Mouse (Mus musculus): Measurements from ENCODE around the gene Selenbp1. TPM values are rescaled to one million over a fixed set of nuclear protein-coding genes. Genes with fewer than 3 reads are reported as not detected.

The Selenbp1 gene
- total RNA-seq, 2 experiments from 2014 or later, result 53.7 to 58.5 TPM

- DNase-seq, result no peak
- intact Hi-C loops (cut with DNase I), result no loop called here
Observed at GRCm38 (mm10) chr3:94972552-94972951, 39.7 kb downstream of the Selenbp1 start.

GRCm38 (mm10) chr3:94973620-94974019 lies 40.8 kb downstream of the Selenbp1 start:
- intact Hi-C loops (cut with DNase I), result loop anchor here (2.0 kb wide), 1 partner anchor 19 kb away; the partner anchor contains the start of gene Rfx5
- no peak for DNase-seq

- DNase-seq, result no peak
- intact Hi-C loops (cut with DNase I), result loop anchor here (2.0 kb wide), 1 partner anchor 19 kb away; the partner anchor contains the start of gene Rfx5
Observed at GRCm38 (mm10) chr3:94974026-94974527, 41.2 kb downstream of the Selenbp1 start.

GRCm38 (mm10) chr3:94974528-94975422 lies 41.9 kb downstream of the Selenbp1 start, which contains the start of gene Pi4kb:
Pi4kb (plus strand) TSS chr3:94974731.
- DNase-seq, result peak; percentile 93 to 94
- intact Hi-C loops (cut with DNase I), result loop anchor here (2.0 kb wide), 1 partner anchor 20 kb away; the partner anchor contains the start of gene Rfx5

GRCm38 (mm10) chr3:94984312-94984711 lies 51.5 kb downstream of the Selenbp1 start:
- no peak for DNase-seq
- intact Hi-C loops (cut with DNase I), result no loop called here

- no peak for DNase-seq
- intact Hi-C loops (cut with DNase I), result no loop called here
Observed at GRCm38 (mm10) chr3:94985513-94985912, 52.7 kb downstream of the Selenbp1 start.

- intact Hi-C loops (cut with DNase I), result no loop called here
- DNase-seq, result peak; percentile 92 to 93
Observed at GRCm38 (mm10) chr3:94987578-94987977, 54.7 kb downstream of the Selenbp1 start.

GRCm38 (mm10) chr3:94989159-94989761 lies 56.4 kb downstream of the Selenbp1 start:
- peak; percentile 44 to 47 for DNase-seq
- intact Hi-C loops (cut with DNase I), result no loop called here

Other genes with a start within 250 kb of the Selenbp1 start
- 1 to 10 TPM; 4.7 to 6.5 TPM for gene Selenbp2, start 239.5 kb upstream of the Selenbp1 start, total RNA-seq (2021)
- under 1 TPM; 0.52 to 0.69 TPM for gene Cgn, start 146.6 kb upstream of the Selenbp1 start, total RNA-seq (2021)
- 10 to 100 TPM; 27.5 to 29.2 TPM for gene Pogz, start 95.5 kb upstream of the Selenbp1 start, total RNA-seq (2021)
- gene Psmb4, start 46.1 kb upstream of the Selenbp1 start, total RNA-seq (2021), result 100 to 1,000 TPM; 282 to 285 TPM
- gene Rfx5, start 21.0 kb downstream of the Selenbp1 start, total RNA-seq (2021), result 10 to 100 TPM; 10.1 to 10.4 TPM
- gene Pi4kb, start 41.7 kb downstream of the Selenbp1 start, total RNA-seq (2021), result 10 to 100 TPM; 35.6 to 41.1 TPM
- 10 to 100 TPM; 20.3 to 24.3 TPM for gene Zfp687, start 82.4 kb downstream of the Selenbp1 start, total RNA-seq (2021)
- gene Psmd4, start 109.6 kb downstream of the Selenbp1 start, total RNA-seq (2021), result 100 to 1,000 TPM; 140 to 142 TPM
- gene Pip5k1a, start 173.9 kb downstream of the Selenbp1 start, total RNA-seq (2021), result 10 to 100 TPM; 25.7 to 26.1 TPM
- gene Vps72, start 178.0 kb downstream of the Selenbp1 start, total RNA-seq (2021), result 10 to 100 TPM; 39.0 to 53.0 TPM
- gene Tmod4, start 191.4 kb downstream of the Selenbp1 start, total RNA-seq (2021), result 1 to 10 TPM; 9.6 to 9.9 TPM
- gene Scnm1, start 201.0 kb downstream of the Selenbp1 start, total RNA-seq (2021), result 10 to 100 TPM; 28.9 to 34.9 TPM
- 1 to 10 TPM; 8.0 to 8.6 TPM for gene Lysmd1, start 201.0 kb downstream of the Selenbp1 start, total RNA-seq (2021)
- gene Tnfaip8l2, start 209.3 kb downstream of the Selenbp1 start, total RNA-seq (2021), result 1 to 10 TPM; 1.7 to 1.8 TPM
- 10 to 100 TPM in 1 of 2 experiments, 1 to 10 TPM in 1; 7.9 to 10.2 TPM for gene Sema6c, start 227.4 kb downstream of the Selenbp1 start, total RNA-seq (2021)